Mouse (Mus musculus): ENCODE measurements around the gene Psmg1.

Gene Psmg1

GRCm38 (mm10) chr16:95958080-95958479, 32.7 kb downstream of the Psmg1 start:
- no peak for DNase-seq (ENCODE audit: low read depth, low spot score)

- no peak for DNase-seq (ENCODE audit: low read depth, low spot score)
Measured at GRCm38 (mm10) chr16:95956618-95957017, 34.1 kb downstream of the Psmg1 start.

GRCm38 (mm10) chr16:95955716-95956346, 34.9 kb downstream of the Psmg1 start:
- no peak for DNase-seq (ENCODE audit: low read depth, low spot score)

- no peak for DNase-seq (ENCODE audit: low read depth, low spot score)
Measured at GRCm38 (mm10) chr16:95954341-95954740, 36.4 kb downstream of the Psmg1 start.

- no peak for DNase-seq (ENCODE audit: low read depth, low spot score)
Measured at GRCm38 (mm10) chr16:95953159-95953650, 37.6 kb downstream of the Psmg1 start.

DNA sequence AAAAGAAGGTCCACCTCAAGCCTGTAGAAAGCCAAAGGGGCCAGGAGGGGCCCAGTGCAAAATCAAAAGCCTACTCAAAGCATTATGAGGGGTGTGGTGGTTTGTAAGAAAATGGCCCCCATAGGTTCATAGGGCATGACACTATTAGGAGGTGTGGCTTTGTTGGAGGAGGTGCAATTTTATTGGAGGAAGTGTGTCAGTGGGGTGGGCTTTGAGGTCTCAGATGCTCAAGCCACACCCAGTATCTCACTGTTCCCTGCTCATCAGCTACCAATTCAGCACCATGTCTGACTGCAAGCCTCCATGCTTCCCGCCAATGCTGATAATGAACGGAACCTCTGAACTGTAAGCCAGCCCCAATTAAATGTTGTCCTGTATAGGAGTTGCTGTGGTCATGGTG, 39.3 kb downstream of the Psmg1 start:
- no peak for DNase-seq (ENCODE audit: low read depth, low spot score)

DNA sequence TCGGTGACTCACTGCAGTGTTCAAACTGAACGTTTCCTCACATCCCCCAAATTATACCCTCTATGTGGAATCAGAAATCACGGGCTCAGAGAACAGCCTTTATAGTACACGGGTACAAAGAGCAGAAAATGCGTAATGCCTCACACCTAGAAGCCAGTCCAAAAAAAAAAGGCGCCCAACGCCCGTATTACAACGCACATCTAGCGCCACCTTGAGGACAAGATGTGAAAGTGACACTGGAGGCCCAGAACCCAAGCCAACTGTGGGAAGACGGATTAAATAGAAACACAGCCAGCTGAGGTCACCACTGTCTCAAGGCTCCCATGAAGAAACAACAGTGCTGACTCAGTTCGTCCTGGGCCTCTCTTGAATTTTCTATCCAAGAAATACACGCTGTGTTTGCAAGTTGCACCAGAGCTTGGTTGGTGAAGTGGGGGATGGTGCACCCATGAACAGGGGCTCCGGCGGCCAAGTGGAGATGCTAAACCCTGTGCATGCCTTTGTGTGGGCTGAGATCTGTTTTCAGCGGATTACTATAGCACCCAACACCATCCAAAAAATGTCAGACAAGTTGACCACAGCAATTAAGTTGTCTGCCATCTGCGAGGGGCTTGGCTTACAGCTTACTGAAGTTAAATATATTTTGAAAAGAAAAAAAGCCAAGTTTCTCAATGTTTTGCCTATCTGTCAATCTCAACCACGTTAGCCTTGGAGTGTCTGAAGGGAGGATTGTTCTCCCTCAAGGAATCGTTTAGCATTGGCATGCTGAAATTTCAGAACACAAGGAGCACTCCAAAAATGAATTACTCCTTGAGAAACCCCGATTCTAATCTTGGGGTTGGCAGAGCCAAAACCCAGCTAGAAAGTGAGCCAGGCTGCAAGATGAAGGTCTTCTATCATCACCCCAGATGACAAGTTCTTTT, 45.1 kb downstream of the Psmg1 start:
- DNase-seq (ENCODE audit: low read depth, low spot score): peak; percentile 65

DNA sequence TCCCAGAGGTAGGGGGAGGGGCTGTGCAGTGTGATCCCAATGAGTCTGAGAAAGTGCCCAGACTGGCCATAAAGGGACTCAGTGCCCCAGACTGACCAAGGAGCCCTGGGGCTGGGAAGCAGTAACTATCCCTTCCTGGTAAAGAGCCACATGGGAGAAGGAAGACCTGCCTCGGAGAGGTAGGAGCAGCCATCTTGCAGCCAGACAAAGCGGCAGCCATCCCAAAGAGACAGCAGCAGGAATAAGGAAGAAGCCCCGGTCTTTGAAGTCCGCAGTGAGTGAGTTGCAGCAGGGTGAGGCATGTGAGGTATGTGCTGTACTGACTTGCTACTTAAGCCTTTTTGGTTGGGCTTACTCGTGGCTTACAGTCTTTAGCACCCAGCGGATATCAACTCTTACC, 47.6 kb downstream of the Psmg1 start:
- DNase-seq (ENCODE audit: low read depth, low spot score): no peak

- no peak for DNase-seq (ENCODE audit: low read depth, low spot score)
Measured at GRCm38 (mm10) chr16:95941575-95941974, 49.2 kb downstream of the Psmg1 start.

DNA sequence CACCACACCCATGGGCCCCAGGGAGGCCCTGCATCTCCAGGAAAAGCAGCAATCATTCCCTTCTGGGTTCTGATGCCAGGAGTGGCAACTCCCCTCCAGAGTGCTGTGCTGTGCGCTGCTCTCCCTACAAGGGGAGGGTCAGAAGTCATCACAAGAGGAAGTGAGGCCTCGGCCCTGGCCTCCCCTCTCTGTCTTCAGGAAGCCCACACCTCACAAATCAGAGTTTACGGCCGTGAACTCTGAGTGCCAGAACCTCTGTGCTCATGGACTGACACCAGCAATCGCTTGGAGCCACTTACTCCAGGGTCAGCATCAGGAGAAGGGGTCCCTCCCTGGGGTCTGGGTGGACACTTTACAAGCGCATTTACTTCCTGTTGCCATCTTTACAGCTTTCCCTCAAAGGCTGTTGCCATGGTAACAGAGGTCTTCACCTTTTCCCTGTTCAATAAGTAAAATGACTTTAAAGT, 55.2 kb downstream of the Psmg1 start:
- DNase-seq (ENCODE audit: low read depth, low spot score): no peak

GRCm38 (mm10) chr16:95932860-95933259, 57.9 kb downstream of the Psmg1 start:
- DNase-seq (ENCODE audit: low read depth, low spot score): no peak

- DNase-seq (ENCODE audit: low read depth, low spot score): no peak
Measured at GRCm38 (mm10) chr16:95931509-95931908, 59.3 kb downstream of the Psmg1 start.

Measured in retina, postnatal 7 days (tissue).